In the genomic region with DNA sequence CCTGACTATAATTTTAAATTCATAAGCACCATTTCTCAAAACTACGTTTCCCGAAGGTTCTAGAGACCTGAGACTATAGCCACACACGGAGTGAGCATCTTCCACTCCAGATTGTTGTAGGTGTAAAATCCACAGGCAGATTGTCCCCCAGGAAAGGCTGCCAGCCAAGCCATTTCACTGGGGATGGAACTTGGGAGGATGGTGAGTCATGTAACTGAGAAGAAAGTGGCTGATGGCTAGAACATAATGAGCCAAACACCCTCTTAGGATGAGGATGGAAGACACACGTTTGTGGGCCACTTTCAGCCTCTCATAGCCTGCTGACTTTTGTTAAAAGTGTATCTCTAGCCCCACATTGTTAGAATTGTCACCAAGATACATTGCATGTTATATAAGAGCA, we compare ENCODE assay signal across 18 mouse cellular contexts.
A peak's percentile ranks its signal among the peaks of the same experiment; 100 is the strongest.
DNase-seq lines count a peak whose midpoint lies in the region; ATAC-seq and TF ChIP-seq lines count a peak whose summit lies in the region.
"Had no signal": no experiment of that assay in that cellular context is flagged by ENCODE, and none has a peak within 500 bp of the region (broad histone marks: within the 10 kb centered on the region; RNA-seq: fewer than 3 reads in every experiment).

No protein-coding gene starts in this region.

- H3K4me3 ChIP-seq in cerebellum, adult 2 months (replicated peaks; ENCODE audit: insufficient read depth, low read depth, low read length): no peak overlapping the region
- H3K4me3 ChIP-seq: embryonic facial prominence, embryonic 15.5 days; heart, embryonic 13.5 days; limb, embryonic 15.5 days; midbrain, embryonic 15.5 days; neural tube, embryonic 13.5 days had no signal

- peak; percentile 65 to 82 for DNase-seq in cerebellum, adult 2 months
- DNase-seq in layer of hippocampus, postnatal 10 days (ENCODE audit: low spot score in 2 of 2): peak; percentile 18 to 37
- DNase-seq in right cerebral cortex, adult 18-20 months: peak; percentile 90
- no peak for DNase-seq in adipocyte (ENCODE audit: low spot score)
- DNase-seq in gastrocnemius, postnatal 4 days (ENCODE audit: low spot score in 2 of 2): no peak
- DNase-seq in lung, postnatal 14 days: no peak
- no peak for DNase-seq in thymus, postnatal 25 days
- DNase-seq: adrenal gland, adult 8-10 months had no signal

- peak overlapping the region; percentile 67; the same call in 1 of the 2 replicates for H3K27ac ChIP-seq in cerebellum, adult 2 months (ENCODE audit: insufficient read depth, low read length)
- H3K27ac ChIP-seq: embryonic facial prominence, embryonic 15.5 days; heart, embryonic 13.5 days; hindbrain, postnatal 0 days; limb, embryonic 15.5 days; midbrain, embryonic 15.5 days; neural tube, embryonic 13.5 days; stomach, postnatal 0 days had no signal

- no peak for TF ChIP-seq POLR2A in cerebellum, adult 2 months (IDR thresholded peaks at IDR 0.05; ENCODE audit: borderline replicate concordance, insufficient read depth, low read length)

- TF ChIP-seq CTCF in cerebellum, adult 2 months (IDR thresholded peaks at IDR 0.05; ENCODE audit: borderline replicate concordance, insufficient read depth, low read depth, low read length): no peak

- H3K4me1 ChIP-seq in cerebellum, adult 2 months (ENCODE audit: control insufficient read depth, insufficient read depth, low read length): peaks cover 12% of the 10 kb centered on the region; the same call in 1 of the 2 replicates
- H3K4me1 ChIP-seq: embryonic facial prominence, embryonic 15.5 days; heart, embryonic 13.5 days; limb, embryonic 15.5 days; midbrain, embryonic 15.5 days; neural tube, embryonic 13.5 days had no signal

- ATAC-seq in frontal cortex, adult (ENCODE audit: low TSS enrichment): peak; percentile 93
- ATAC-seq: hindbrain, postnatal 0 days; lung, postnatal 0 days; midbrain, embryonic 15.5 days; Patski had no signal

- WGBS in cerebellum, adult 2 months: 15% methylated on average over 4 of the region's 4 CpGs

- H3K27me3 ChIP-seq in cerebellum, adult 2 months (ENCODE audit: control insufficient read depth, insufficient read depth, low read length): no peaks in the 10 kb centered on the region
- H3K27me3 ChIP-seq: embryonic facial prominence, embryonic 15.5 days; heart, embryonic 13.5 days; limb, embryonic 15.5 days; midbrain, embryonic 15.5 days; neural tube, embryonic 13.5 days; Patski had no signal

Comparison
In these comparisons a context has a peak if more than half of its experiments do, and no peak if none do; other contexts are left out.
1. DNase-seq: peak in cerebellum, adult 2 months (2 of 2), layer of hippocampus, postnatal 10 days (2 of 2) and right cerebral cortex, adult 18-20 months (single experiment); none in adipocyte (single experiment), gastrocnemius, postnatal 4 days (0 of 2), lung, postnatal 14 days (single experiment) and thymus, postnatal 25 days (single experiment).